In genomic region chr16:91549616-91550015, GRCm38 (mm10) we compare ENCODE assay signal across 12 mouse cellular contexts. TPM values are rescaled to one million over a fixed set of nuclear protein-coding genes. Genes with fewer than 3 reads are reported as not detected.
DNase-seq lines count a peak whose midpoint lies in the region; ATAC-seq and TF ChIP-seq lines count a peak whose summit lies in the region.
"Had no signal": no experiment of that assay in that cellular context is flagged by ENCODE, and none has a peak within 500 bp of the region (broad histone marks: within the 10 kb centered on the region; RNA-seq: fewer than 3 reads in every experiment).

No protein-coding gene starts in this region.

- no peak overlapping the region for H3K27ac ChIP-seq in forebrain, embryonic 13.5 days
- H3K27ac ChIP-seq in forebrain, embryonic 11.5 days (ENCODE audit: low read depth, low read length) = no peak overlapping the region
- H3K27ac ChIP-seq in hindbrain, embryonic 14.5 days = no peak overlapping the region
- H3K27ac ChIP-seq in hindbrain, embryonic 10.5 days = no peak overlapping the region
- H3K27ac ChIP-seq in macrophage = peak overlapping the region; percentile 96
- H3K27ac ChIP-seq: layer of hippocampus, adult 2 months had no signal

- TF ChIP-seq POLR2A in lung, adult 2 months (IDR thresholded peaks at IDR 0.05; ENCODE audit: borderline replicate concordance, extremely low read depth, low read depth, low read length) = no peak

- H3K9ac ChIP-seq in forebrain, embryonic 13.5 days = no peak overlapping the region
- no peak overlapping the region for H3K9ac ChIP-seq in forebrain, embryonic 11.5 days (ENCODE audit: low read length)
- H3K9ac ChIP-seq in hindbrain, embryonic 14.5 days = 0 out of 2 replicates have a peak overlapping the region, but pooled peaks have one; percentile 97

- WGBS in forebrain, embryonic 13.5 days = 48% methylated on average over 5 of the region's 5 CpGs
- WGBS in forebrain, embryonic 11.5 days = 54% methylated on average over 5 of the region's 5 CpGs
- WGBS in hindbrain, embryonic 14.5 days = 55% methylated on average over 5 of the region's 5 CpGs
- 60% methylated on average over 5 of the region's 5 CpGs for WGBS in hindbrain, embryonic 10.5 days
- WGBS in macrophage (ENCODE audit: missing documents) = 71% methylated on average over 5 of the region's 5 CpGs
- 58% methylated on average over 5 of the region's 5 CpGs for WGBS in lung, adult 2 months

- H3K4me3 ChIP-seq in forebrain, embryonic 13.5 days = no peak overlapping the region
- no peak overlapping the region for H3K4me3 ChIP-seq in forebrain, embryonic 11.5 days (ENCODE audit: low read depth, low read length)
- H3K4me3 ChIP-seq in hindbrain, embryonic 14.5 days (replicated peaks; ENCODE audit: low read length) = no peak overlapping the region
- no peak overlapping the region for H3K4me3 ChIP-seq in hindbrain, embryonic 10.5 days
- peak overlapping the region; percentile 84 for H3K4me3 ChIP-seq in macrophage (ENCODE audit: inconsistent target)
- no peak overlapping the region for H3K4me3 ChIP-seq in lung, adult 2 months (replicated peaks; ENCODE audit: extremely low read depth, low read depth, low read length)

- H3K27me3 ChIP-seq in forebrain, embryonic 13.5 days = no peaks in the 10 kb centered on the region
- H3K27me3 ChIP-seq in forebrain, embryonic 11.5 days (ENCODE audit: control insufficient read depth, insufficient read depth, low read length) = no peaks in the 10 kb centered on the region
- H3K27me3 ChIP-seq in hindbrain, embryonic 14.5 days (ENCODE audit: control insufficient read depth, insufficient read depth, low read length) = no peaks in the 10 kb centered on the region
- peaks cover 13% of the 10 kb centered on the region for H3K27me3 ChIP-seq in hindbrain, embryonic 10.5 days (ENCODE audit: insufficient read depth, poor library complexity, severe bottlenecking)

- H3K79me2 ChIP-seq in macrophage (ENCODE audit: inconsistent target) = peaks cover 75% of the 10 kb centered on the region

- no peak for DNase-seq in forebrain, embryonic 11.5 days (ENCODE audit: low spot score)
- no peak for DNase-seq in hindbrain, embryonic 14.5 days (ENCODE audit: low spot score)
- no peak for DNase-seq in hindbrain, embryonic 10.5 days (ENCODE audit: low spot score)
- peak; percentile 29 for DNase-seq in CD4-positive helper T cell, adult 2 months (ENCODE audit: low read depth, low spot score)
- no peak for DNase-seq in gastrocnemius, adult 18-20 months (ENCODE audit: low spot score)
- DNase-seq in lung, adult 2 months = no peak
- DNase-seq: adrenal gland, adult 2 months; right cerebral cortex, postnatal 25 days had no signal

- H3K4me2 ChIP-seq in forebrain, embryonic 13.5 days = peak overlapping the region; percentile 41; the same call in 1 of the 2 replicates
- H3K4me2 ChIP-seq in forebrain, embryonic 11.5 days (ENCODE audit: low read depth, low read length, severe bottlenecking) = no peak overlapping the region
- peak overlapping the region; percentile 90; the same call in 1 of the 2 replicates for H3K4me2 ChIP-seq in hindbrain, embryonic 14.5 days (replicated peaks)

- H3K36me3 ChIP-seq in forebrain, embryonic 13.5 days (ENCODE audit: poor library complexity, severe bottlenecking) = no peaks in the 10 kb centered on the region
- H3K36me3 ChIP-seq in forebrain, embryonic 11.5 days (ENCODE audit: control insufficient read depth, insufficient read depth, low read length) = no peaks in the 10 kb centered on the region
- no peaks in the 10 kb centered on the region for H3K36me3 ChIP-seq in hindbrain, embryonic 14.5 days (replicated peaks; ENCODE audit: control insufficient read depth, insufficient read depth)
- no peaks in the 10 kb centered on the region for H3K36me3 ChIP-seq in hindbrain, embryonic 10.5 days
- H3K36me3 ChIP-seq in macrophage (ENCODE audit: inconsistent target) = peaks cover 26% of the 10 kb centered on the region

- ATAC-seq in forebrain, embryonic 13.5 days = no peak
- no peak for ATAC-seq in forebrain, embryonic 11.5 days (replicated peaks; ENCODE audit: low FRiP score)
- no peak for ATAC-seq in hindbrain, embryonic 14.5 days (ENCODE audit: low FRiP score)
- ATAC-seq: hindbrain, embryonic 16.5 days had no signal

- no peaks in the 10 kb centered on the region for H3K9me3 ChIP-seq in forebrain, embryonic 13.5 days (replicated peaks)
- no peaks in the 10 kb centered on the region for H3K9me3 ChIP-seq in forebrain, embryonic 11.5 days (ENCODE audit: control insufficient read depth, low read length)
- H3K9me3 ChIP-seq in hindbrain, embryonic 14.5 days (ENCODE audit: control insufficient read depth, low read length) = no peaks in the 10 kb centered on the region
- no peaks in the 10 kb centered on the region for H3K9me3 ChIP-seq in hindbrain, embryonic 10.5 days

- peaks cover 32% of the 10 kb centered on the region for H3K4me1 ChIP-seq in forebrain, embryonic 13.5 days
- peaks cover 10% of the 10 kb centered on the region for H3K4me1 ChIP-seq in forebrain, embryonic 11.5 days (replicated peaks; ENCODE audit: control insufficient read depth, insufficient read depth, low read length)
- H3K4me1 ChIP-seq in hindbrain, embryonic 14.5 days (replicated peaks; ENCODE audit: control insufficient read depth, insufficient read depth, low read length) = peaks cover 35% of the 10 kb centered on the region
- peaks cover 71% of the 10 kb centered on the region for H3K4me1 ChIP-seq in hindbrain, embryonic 10.5 days (replicated peaks)
- peaks cover 40% of the 10 kb centered on the region for H3K4me1 ChIP-seq in lung, adult 2 months (ENCODE audit: control insufficient read depth, insufficient read depth, low read length)

- no peak for TF ChIP-seq CTCF in lung, adult 2 months (IDR thresholded peaks at IDR 0.05; ENCODE audit: insufficient read depth, low read length)

RNA-seq across cellular contexts. Expression of gene Ifngr2, which starts 2.7 kb away (rescaled TPM):
- 44.9 and 63.0 TPM in 2 replicates for polyA plus RNA-seq in forebrain, embryonic 13.5 days (2015; fragmentation: Nextera tagmentation; extraction: Ambion mirVana)
- 28.8 and 31.6 TPM in 2 replicates for polyA plus RNA-seq in forebrain, embryonic 11.5 days (2014; fragmentation: Nextera tagmentation; extraction: Ambion mirVana)
- 106 and 114 TPM in 2 replicates for polyA plus RNA-seq in hindbrain, embryonic 14.5 days (2014; fragmentation: Nextera tagmentation; extraction: Ambion mirVana)
- polyA plus RNA-seq in hindbrain, embryonic 10.5 days (2016; fragmentation: Nextera tagmentation; extraction: Ambion mirVana) = 25.1 and 36.7 TPM in 2 replicates
- total RNA-seq in macrophage (2018; cell fraction: chromatin; rRNA removed) = 10 to 100 TPM; 29.9 to 65.9 (median 45.2) TPM
- 100 to 1,000 TPM in 21 of 26 experiments, 10 to 100 TPM in 5; 91.2 to 131 (median 118) TPM for total RNA-seq in macrophage (2018; cell fraction: cytosol; rRNA removed)
- total RNA-seq in macrophage (2018; cell fraction: nucleus; rRNA removed) = 100 to 1,000 TPM in 3 of 26 experiments, 10 to 100 TPM in 23; 53.5 to 110 (median 76.6) TPM
- polyA plus RNA-seq in macrophage (2018) = 53.8 to 84.8 TPM (median 83.9 TPM) in 3 replicates
- 10 to 100 TPM; 52.7 to 61.5 TPM for total RNA-seq in gastrocnemius, adult 18-20 months (2021)
- polyA plus RNA-seq in lung, adult 2 months (2012; rRNA removed) = 32.4 and 37.9 TPM in 2 replicates

RNA-seq across cellular contexts. Expression of gene Tmem50b, which starts 48.0 kb away (rescaled TPM):
- 49.9 and 55.6 TPM in 2 replicates for polyA plus RNA-seq in forebrain, embryonic 13.5 days (2015; fragmentation: Nextera tagmentation; extraction: Ambion mirVana)
- 36.4 and 42.4 TPM in 2 replicates for polyA plus RNA-seq in forebrain, embryonic 11.5 days (2014; fragmentation: Nextera tagmentation; extraction: Ambion mirVana)
- polyA plus RNA-seq in hindbrain, embryonic 14.5 days (2014; fragmentation: Nextera tagmentation; extraction: Ambion mirVana) = 106 and 127 TPM in 2 replicates
- 37.6 and 45.9 TPM in 2 replicates for polyA plus RNA-seq in hindbrain, embryonic 10.5 days (2016; fragmentation: Nextera tagmentation; extraction: Ambion mirVana)
- total RNA-seq in macrophage (2018; cell fraction: chromatin; rRNA removed) = 10 to 100 TPM in 4 of 26 experiments, 1 to 10 TPM in 22; 2.1 to 25.5 (median 6.7) TPM
- total RNA-seq in macrophage (2018; cell fraction: cytosol; rRNA removed) = 10 to 100 TPM; 18.3 to 42.3 (median 27.8) TPM
- 10 to 100 TPM; 11.6 to 43.2 (median 22.6) TPM for total RNA-seq in macrophage (2018; cell fraction: nucleus; rRNA removed)
- polyA plus RNA-seq in macrophage (2018) = 30.7 to 45.3 TPM (median 34.4 TPM) in 3 replicates
- 10 to 100 TPM; 13.1 to 15.1 TPM for total RNA-seq in gastrocnemius, adult 18-20 months (2021)
- polyA plus RNA-seq in lung, adult 2 months (2012; rRNA removed) = 87.2 and 111 TPM in 2 replicates
